Mouse (Mus musculus): ENCODE measurements around the gene Rsu1.

Gene Rsu1

DNA sequence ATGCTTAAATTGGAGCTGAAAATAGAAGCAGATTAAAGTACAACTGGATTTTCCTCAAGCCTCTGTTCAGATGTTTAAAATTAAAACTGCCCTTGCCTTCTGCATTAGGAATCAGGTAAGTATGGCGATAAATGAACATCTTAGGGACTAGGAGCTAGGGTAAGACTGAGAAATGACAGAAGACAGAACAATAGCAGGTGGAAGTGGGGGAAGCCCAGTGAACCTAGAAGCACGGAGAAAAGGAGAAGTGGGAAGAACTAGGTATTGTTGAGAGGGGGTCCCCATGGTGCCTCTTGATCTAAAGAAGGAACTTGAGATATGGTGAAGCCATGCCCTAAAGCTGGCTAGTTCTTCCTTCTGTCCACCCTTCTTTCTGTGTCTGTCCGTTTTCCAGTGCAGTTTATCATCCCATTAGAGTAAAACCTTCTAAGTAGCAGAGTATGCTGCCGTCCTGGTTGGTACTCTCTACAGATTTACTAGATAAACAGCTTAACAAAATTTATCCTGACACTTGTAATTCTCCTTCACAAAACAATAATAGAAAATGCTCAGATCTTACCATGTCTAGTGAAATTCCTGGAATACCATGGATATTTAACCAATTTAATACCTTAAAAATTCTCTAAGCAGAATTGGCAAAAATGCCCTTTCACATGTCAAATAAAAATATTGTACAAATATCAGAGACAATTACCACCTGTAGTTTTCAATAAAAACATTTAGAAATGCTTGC lies 101.9 kb downstream of the Rsu1 start:
- DNase-seq (ENCODE audit: low read depth, low spot score), result no peak

DNA sequence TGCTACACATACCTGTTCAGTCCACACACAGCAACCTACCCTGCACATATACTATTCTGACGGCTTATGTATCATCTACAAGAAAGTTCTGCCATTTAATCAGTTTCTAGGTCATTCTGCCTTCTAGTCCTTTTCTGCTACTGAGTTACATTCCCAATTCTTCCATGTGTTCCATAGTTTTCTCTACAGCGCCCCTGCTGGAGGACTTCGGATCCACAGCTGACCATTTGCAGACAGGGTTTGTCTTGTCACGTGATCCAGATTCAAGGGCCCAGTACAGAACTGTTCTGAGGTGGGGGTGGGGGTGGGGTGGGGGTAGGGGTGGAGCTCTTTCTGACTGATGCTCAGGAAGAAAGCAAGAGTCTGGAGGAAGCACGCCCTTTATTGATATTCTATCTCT lies 102.5 kb downstream of the Rsu1 start:
- peak; percentile 11 for DNase-seq (ENCODE audit: low read depth, low spot score)

- peak; percentile 5 for DNase-seq (ENCODE audit: low read depth, low spot score)
Observed at GRCm38 (mm10) chr2:13161717-13162116, 109.5 kb downstream of the Rsu1 start.

GRCm38 (mm10) chr2:13145245-13145644 lies 126.0 kb downstream of the Rsu1 start:
- DNase-seq (ENCODE audit: low read depth, low spot score), result no peak

- DNase-seq (ENCODE audit: low read depth, low spot score), result no peak
Observed at GRCm38 (mm10) chr2:13134890-13135289, 136.3 kb downstream of the Rsu1 start.

DNA sequence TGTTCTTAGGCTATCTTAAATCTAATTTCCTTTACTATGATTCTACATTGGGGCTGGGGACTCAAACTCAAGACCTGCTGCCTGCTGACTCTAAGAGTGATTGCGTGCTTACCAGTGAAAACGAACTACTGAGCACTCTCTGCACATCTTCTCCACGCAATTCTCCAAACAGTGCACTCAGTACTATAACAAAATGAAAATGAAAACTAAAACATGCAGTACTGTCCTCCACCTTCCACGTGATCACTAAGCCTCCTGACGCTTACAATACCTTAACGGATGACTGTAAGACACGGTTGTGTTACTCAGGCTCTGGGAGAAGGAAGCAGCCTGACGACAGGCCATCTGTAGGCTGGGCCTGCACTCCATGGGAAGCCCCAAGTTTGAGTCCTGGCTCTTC lies 138.4 kb downstream of the Rsu1 start:
- DNase-seq (ENCODE audit: low read depth, low spot score), result no peak

- DNase-seq (ENCODE audit: low read depth, low spot score), result no peak
Observed at GRCm38 (mm10) chr2:13132406-13132805, 138.8 kb downstream of the Rsu1 start.

DNA sequence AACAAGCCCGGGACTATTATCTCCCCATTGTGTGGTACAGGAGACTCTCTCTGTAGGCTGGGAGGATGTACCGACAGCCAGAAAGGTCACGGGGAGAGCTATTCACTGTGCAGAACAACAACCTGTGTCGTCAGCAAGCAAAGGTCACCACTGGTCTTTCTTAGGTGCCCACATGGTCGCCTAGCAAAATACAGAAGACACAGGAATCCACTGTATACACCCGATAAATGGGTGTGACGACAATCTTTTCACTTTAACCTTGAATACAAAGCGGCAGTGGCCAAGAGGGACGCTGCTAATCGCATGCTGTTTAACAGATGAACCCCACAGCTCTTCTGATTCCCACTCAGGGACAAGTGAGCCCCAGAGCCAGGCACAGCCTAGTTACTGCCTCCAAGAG lies 141.4 kb downstream of the Rsu1 start:
- DNase-seq (ENCODE audit: low read depth, low spot score), result no peak

GRCm38 (mm10) chr2:13129337-13129736 lies 141.9 kb downstream of the Rsu1 start:
- DNase-seq (ENCODE audit: low read depth, low spot score), result no peak

DNA sequence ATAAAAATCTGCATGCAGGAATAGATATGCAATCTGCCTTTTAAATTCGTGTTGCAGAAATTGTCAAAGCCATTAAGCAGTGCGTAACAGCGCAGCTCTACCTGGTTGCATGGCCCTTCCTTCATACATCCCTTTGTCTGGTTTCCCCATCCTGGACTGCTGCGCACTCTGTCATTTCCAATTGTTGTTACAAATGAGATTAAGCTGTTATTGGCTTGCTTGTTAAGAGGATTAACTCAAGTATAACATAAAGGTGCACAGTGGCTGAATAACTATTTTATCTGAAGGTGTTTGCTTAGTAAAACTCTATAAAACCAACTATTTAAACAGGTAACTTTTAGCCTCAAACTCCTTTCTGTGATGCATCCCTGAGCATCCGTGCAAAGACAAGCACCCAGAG lies 150.8 kb downstream of the Rsu1 start:
- DNase-seq (ENCODE audit: low read depth, low spot score), result no peak

GRCm38 (mm10) chr2:13117896-13118295 lies 153.3 kb downstream of the Rsu1 start:
- DNase-seq (ENCODE audit: low read depth, low spot score), result no peak

DNA sequence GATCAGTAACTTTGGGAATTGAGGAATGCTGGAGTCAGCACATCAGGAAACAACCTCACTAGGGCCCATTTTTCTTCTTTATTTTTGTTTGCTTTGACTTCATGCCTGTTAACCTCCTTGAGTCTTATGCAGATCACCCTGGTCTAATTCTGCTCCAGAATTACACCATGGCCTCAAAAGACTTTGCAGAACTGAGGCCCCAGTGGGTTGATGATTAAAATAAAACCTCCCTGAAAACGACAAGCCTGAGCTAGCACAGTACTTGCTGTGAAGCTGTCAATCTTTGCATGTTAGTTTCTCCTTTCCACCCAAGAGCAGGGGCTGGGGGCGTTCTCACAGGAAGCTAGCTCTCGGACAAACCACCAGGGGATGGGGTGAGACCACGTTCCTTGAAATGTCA lies 164.7 kb downstream of the Rsu1 start:
- DNase-seq (ENCODE audit: low read depth, low spot score), result no peak

DNA sequence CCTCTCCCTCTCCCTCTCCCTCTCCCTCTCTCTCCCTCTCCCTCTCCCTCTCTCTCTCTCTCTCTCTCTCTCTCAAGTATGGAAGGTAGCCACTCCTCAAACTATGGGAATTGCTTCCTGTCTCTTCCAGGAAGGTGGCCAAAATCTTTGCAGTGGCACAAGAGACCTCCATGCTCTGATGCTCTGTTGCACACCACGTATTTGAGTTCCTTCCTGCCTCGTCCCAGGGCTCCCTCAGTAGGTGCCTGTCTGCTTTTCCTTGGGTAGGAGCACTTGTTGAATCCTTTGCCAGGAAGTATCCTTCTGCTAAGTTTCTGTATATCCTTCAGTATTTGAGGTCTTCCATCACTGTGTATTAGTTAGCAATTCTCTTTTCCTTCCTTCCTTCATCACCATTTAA lies 166.8 kb downstream of the Rsu1 start:
- no peak for DNase-seq (ENCODE audit: low read depth, low spot score)

DNA sequence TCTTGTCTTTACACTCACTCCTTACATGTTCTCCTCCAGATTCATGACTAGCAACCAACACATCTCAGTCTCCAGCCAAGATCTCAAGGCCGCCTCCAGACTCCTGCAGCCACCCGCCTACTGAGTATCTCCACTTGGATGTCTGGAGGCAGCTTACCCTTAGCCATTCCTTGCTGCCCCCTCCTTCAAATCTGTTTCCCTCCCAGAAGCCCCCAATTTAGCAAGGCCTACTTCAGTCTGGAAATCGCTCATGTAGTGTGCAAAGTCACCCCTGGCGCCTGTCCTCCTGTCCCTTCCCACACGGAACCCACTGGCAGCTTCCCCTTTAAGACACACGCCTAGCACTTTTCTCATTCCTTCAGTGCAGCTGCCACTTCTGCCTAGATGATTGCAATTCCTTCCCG lies 167.4 kb downstream of the Rsu1 start:
- no peak for DNase-seq (ENCODE audit: low read depth, low spot score)

DNA sequence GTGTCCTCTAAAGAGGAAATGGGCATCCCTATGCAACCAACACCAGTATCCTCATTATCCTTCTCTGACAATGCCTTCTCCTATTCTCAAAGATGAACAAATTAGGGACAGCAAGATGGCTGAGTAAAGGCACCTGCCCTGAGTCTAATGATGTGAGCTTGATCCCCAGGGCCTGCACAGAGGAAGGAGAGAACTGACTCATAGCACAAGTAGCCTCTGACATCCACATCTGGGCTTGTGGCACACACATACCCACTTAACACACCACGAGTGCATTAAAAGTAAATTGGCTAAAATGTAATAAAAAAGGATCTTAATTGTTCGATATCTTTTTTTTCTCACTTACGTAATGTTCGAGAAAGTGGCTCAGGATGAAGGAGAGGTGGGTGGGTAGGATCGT lies 177.2 kb downstream of the Rsu1 start:
- DNase-seq (ENCODE audit: low read depth, low spot score), result no peak

GRCm38 (mm10) chr2:13093570-13093969 lies 177.6 kb downstream of the Rsu1 start:
- no peak for DNase-seq (ENCODE audit: low read depth, low spot score)

GRCm38 (mm10) chr2:13091399-13092015 lies 179.7 kb downstream of the Rsu1 start:
- no peak for DNase-seq (ENCODE audit: low read depth, low spot score)

DNA sequence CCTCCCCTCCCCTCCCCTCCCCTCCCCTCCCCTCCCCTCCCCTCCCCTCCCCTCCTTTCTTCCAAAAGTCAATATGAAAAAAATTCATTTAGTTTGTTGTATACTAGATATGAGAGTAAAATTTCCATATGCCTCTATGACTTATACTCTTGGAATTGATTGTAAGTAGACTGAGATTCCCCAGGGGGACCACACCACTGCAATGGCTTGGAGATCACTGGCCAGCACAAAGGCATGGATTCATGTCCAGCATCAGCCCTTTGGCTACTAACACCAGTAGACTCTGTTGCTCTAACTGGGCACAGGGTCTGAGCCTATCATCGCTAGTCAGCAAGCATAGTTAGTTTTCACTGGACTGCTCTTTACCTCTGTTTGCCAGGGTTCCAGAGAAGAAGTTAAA lies 180.4 kb downstream of the Rsu1 start:
- DNase-seq (ENCODE audit: low read depth, low spot score), result no peak

GRCm38 (mm10) chr2:13089861-13090260 lies 181.4 kb downstream of the Rsu1 start:
- DNase-seq (ENCODE audit: low read depth, low spot score), result no peak

GRCm38 (mm10) chr2:13088266-13088665 lies 182.9 kb downstream of the Rsu1 start:
- no peak for DNase-seq (ENCODE audit: low read depth, low spot score)

DNA sequence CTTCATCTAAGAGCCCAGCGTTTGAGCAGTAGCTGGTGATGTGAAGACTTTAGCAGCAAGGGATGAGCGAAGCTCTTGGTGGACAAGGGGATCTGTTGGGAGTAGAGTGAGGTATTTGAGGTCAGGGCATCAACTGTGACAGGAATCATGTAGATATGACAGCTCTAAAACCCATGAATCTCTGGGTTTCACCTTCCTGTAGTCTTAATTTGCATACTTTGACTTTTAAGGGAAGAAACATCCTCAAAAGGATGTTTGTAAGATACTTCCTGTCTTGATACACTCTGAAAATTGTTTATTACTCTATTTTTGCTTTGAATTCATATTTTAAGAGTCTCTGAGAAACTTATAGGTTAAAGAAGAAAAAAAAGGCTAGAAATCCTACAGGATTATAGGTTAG lies 183.4 kb downstream of the Rsu1 start:
- no peak for DNase-seq (ENCODE audit: low read depth, low spot score)

DNA sequence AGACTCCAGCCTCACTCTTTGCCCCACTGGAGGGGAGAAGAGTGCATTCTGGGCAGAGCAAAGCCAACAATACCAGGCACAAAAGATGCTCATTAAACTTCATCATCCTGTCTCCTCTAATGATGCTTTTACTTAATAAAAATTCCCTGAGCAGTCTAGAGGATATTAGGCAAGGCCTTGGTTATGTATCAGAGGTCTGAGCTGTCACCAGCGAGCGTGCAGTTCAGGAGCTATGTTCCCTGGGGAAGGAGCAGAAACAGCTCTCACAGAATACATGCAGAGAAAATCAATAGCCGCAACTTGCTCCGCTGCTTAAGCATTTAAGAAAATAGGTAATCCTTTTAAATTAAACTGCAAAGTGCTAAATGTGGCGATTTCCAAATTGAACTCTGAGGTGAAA lies 187.0 kb downstream of the Rsu1 start:
- DNase-seq (ENCODE audit: low read depth, low spot score), result no peak

DNA sequence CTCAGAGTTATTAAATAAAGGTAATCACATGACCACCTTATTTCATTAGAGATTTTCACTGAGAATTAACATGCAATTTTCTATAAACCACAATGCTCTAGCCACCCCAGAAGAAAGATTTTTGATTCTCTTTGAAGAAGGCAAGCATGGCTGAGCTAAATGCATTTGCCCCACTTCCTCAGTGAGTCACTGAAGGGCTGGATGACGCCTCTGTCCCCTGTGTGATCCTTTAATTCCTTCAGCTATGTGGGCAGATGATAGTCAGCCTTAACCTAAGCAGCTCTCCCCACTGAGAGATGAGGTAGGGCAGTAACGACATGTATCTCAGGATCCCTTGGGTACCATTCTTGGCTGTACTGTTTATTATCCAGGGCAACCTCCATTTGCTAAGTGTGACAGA lies 190.7 kb downstream of the Rsu1 start:
- DNase-seq (ENCODE audit: low read depth, low spot score), result no peak

GRCm38 (mm10) chr2:13072243-13072642 lies 199.0 kb downstream of the Rsu1 start:
- no peak for DNase-seq (ENCODE audit: low read depth, low spot score)

Data from c-Kit-negative CD71-positive TER-119-positive erythroid progenitor cells, embryonic 14.5 days (primary cell).